Mouse (Mus musculus) c-Kit-positive CD71-positive TER-119-positive erythroid progenitor cells, embryonic 14.5 days (primary cell): ENCODE results near the gene Btbd6.
A peak's percentile ranks its signal among the peaks of the same experiment; 100 is the strongest.

ENCODE experiments used
- DNase-seq: peaks from one replicate; pipeline ENCODE4 v3.0.0-alpha.2; 2013; ENCODE audit warnings: low spot score

Gene Btbd6

DNA sequence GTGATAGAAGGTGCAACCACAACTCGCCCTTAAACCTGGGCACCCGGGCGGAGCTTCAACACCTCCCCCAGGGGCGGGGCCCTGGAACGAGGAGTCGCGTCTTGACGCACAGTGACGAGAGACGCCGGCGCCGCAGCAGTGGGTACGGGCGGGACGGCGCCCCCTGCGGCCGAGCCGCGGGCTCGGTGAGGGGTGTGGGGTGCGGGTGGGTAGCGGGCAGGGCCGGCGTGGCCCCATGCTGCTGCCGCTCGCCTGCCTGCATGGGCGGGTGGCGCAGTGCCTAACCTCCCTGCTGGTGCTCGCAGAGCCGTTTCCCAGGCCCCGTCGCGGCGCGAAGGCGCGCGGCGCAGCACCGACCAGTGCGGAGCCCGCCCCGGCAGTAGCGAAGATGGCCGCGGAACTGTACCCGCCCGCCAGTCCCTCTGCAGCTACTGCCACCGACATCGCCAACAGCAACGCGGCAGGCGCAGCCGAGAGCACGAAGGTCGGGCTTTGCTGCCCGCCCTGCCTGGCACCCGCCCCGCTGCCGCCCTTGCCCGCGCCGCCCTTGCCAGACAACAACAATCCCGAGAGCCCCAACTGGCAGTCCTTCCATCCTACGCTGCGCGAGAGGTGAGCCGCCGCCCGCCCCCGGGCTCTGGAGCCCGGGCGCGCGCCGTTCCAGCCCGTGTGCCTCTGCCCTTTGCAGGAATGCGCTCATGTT lies at the start of gene Btbd6:
Gene Btbd6, plus strand, starts transcription at position 112 of the 703 bp plus-strand sequence.
- peak; percentile 73 for DNase-seq

DNA sequence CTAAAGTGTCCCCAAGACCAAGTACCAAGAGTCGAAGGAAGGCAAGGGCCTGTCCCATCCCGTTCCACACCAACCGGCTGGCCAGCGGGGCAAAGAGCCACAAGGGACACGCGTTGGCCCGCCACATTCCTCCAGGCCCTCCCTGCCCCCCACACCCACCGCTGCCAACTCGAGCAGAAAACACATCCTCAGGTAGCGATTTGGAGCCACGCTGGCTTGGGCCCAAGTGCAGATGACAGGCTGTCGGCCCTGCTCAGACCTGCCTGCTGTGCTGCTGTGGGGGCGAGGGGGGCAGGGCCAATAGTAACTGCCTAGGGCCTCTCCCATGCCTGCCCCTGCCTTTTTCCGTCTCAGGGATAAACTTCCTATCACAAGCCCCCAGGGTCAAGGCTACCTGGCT lies 49.0 kb upstream of the Btbd6 start:
- no peak for DNase-seq

DNA sequence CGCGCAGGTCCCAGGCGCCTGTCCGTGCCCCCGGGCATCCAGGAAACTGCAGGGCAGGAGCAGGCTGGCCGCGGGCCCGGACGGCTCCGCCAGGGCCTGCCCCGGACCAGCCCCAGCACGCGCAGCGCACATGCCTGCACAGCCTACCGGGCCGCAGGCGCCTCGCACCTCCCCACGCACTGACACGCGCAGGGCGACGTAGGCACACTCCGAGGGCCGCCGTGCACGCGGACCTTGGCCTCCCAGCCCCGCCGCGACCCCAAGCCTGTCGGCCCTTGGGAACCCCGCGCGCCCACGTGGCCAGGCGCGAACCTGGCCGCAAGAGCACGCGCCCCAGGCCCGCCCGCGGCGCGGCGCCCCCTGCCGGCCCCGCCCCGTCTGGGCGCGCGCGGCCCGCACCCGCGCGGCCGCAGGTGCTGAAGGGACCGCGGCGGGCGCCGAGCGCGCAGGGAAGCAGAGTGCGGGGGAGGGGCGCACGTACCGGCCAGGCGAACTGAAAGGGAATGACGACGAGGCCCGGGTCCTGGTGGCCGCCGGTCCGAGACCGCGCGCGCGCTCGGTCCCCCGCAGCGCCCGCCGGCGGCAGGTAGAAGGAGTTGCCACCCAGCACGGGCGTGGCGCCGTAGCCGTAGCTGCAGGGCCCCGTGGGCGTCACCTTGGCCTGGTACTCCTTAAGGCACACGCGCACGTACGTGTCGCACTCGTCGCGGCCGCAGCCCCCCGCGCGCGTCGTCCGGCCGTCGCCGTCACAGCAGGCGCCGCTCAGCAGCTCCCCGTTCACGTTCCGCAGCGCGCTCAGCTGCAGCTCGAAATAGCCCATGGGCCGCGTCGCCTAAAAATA lies 47.7 kb upstream of the Btbd6 start:
- DNase-seq: no peak

DNA sequence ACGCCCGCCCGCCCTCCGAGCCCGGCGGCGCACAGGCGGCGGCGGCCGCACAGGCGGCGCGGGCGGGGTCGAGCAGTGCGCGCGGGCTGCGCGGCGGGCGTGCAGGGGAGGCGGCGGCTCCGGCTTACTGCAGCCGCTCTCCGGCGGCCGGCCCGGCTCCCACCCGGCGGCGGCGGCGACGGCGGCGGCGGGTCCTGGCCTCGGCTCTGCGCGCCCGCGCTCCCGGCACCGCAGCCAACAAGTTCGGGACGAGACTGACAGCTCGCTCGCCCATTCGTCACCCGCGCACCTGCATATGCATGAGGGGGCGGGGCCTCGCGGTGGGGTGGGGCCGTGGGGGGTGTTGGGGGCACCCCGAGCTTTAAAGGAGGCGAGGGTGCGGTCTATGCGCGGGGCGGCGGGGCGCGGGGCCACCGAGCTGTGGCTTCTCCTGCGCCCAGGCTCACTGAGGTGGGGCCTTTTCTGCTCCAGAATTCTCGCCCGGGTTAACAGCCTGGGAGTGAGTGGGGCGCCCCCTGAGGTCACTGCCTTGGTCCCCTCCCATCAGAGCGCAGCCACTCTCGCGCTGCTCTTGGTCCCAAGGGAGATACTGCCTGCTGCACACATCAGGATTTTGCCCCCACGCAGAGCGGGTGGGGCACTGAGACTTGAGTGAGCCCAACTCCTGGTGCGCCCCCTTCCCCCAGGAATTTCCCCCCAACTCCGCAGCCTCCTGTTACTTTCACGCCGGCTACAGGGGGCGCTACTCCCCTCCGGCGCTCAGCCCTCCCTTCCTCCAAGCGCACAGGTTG lies 46.5 kb upstream of the Btbd6 start, which contains the start of gene Jag2:
Gene Jag2, minus strand, starts transcription at position 215 of the 791 bp plus-strand sequence.
- no peak for DNase-seq

DNA sequence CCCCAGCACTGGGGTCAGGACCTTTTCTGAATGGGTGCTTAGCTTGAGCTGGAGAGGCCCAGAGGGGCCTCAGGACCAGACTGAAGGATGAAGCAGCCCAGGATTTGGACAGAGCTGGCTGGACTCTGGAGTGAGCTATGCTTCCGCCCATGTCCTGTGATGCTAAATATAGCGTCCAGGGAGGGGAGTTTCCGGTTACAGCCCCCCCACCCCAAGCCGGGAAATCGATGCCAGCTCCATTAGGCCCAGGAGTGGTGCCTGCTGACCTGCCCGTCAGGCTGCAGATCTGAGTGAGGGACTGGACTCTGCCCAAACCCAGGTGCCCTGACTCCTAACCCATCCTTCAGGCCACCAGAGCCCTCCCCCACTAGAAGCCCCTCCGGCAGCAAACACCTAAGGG lies 43.6 kb upstream of the Btbd6 start:
- no peak for DNase-seq

DNA sequence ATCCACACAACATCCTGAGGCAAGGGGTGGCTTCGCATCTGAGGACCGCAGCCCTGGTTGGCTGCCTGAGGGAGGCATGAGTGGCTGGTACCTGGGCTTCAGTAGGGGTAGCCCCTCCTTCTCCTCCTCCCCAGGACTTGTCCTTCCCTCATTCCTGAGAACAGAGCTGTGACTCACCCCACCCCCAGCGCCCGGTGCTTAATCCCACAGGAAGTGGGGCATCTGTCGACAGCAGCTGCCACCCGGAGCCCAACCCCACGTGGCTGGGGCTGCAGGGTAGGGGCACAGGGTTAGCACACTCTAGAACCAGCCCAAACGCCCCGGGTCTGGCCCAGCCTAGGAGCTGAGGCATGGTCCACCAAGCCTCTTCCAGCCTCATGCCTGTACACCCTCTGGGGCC lies 38.4 kb upstream of the Btbd6 start:
- DNase-seq: no peak

DNA sequence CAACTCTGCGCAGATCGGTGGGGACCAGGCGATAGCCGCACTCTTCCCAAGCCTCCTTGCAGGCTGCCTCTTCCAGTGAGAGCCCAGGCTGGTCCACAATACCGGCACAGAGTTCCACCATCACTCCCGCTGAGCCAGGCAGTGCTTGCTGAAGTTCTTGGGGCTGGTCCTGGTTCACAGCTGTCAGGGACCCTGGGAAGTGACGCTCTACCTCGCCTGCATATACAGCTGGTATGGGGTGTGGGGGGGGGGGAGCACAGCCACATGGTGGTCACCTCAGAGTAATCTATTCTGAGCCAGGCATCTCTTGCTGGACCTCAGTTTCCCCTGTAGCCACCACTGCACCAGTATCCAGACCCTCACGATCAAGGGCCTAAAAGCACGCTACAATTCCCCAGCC lies 37.9 kb upstream of the Btbd6 start:
- no peak for DNase-seq

DNA sequence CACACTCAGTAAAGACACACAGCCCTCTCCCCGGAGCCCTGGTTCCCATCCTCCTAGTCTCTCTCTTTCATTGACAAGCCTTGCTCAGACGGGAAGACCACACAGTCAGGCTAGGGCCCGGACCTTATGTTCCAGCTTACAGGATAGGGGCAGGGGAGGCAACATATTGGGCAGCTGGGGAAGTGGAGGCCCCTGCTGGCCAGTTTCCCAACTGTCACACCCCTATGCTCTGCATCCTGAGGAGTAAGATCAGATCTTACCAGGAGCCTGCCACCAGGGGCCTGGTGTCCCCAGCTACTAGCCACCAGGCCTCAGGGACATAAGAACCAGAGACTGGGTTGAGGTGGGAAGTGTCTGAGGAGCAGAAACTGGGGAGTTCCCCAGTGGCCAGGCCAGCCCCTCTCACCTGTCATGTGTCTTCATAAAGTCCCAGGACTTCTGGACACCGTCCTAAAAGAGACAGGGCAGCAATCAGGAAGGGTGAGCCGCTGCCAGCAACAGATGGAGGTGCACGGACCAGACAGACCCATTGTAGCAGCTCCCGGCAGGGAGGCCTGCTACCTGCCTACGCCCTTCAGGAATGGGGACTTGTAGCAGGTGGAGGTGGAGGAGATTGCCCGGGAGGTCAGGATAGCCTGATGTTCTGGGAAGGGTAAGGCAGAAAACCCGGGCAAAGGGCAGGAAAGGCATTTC lies 37.3 kb upstream of the Btbd6 start:
- no peak for DNase-seq

DNA sequence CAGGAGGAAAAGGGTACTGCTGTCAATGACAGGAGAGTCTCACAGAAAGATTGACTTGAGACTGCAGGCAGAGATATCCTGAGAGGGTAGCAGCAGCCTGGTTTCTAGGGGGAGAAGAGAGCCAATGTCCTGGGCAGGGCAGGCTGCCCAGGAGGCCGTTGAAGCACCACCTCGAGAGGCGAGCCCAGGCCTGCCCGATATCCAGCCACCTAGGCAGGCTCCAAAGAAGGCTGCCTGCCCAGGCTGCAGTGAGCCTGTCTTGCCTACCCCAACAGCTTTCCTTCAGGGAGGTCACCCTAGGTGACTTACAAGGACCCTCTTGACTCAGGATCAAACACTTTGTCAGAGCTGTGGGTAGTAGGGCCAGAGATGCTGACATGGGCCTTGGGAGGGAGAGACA lies 36.0 kb upstream of the Btbd6 start:
- DNase-seq: no peak

DNA sequence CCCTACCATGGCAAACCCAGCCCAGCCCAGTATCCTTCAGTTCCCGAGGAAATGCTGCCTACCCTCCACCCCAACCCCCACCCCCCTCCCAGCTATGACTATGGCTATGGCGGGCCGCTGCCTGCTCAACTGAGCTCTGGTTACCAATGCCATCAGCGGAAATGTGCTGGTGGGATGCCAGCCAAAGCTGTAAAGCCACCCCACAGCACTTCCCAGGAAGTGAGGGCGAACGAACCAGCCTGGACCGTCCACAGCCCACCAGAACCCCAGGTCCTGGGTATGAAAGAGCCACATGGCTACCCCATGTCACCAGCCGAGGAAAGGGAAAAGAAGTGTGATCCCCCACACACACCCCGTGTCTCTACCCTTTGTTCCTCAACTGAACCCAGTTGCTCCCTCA lies 35.6 kb upstream of the Btbd6 start:
- no peak for DNase-seq

DNA sequence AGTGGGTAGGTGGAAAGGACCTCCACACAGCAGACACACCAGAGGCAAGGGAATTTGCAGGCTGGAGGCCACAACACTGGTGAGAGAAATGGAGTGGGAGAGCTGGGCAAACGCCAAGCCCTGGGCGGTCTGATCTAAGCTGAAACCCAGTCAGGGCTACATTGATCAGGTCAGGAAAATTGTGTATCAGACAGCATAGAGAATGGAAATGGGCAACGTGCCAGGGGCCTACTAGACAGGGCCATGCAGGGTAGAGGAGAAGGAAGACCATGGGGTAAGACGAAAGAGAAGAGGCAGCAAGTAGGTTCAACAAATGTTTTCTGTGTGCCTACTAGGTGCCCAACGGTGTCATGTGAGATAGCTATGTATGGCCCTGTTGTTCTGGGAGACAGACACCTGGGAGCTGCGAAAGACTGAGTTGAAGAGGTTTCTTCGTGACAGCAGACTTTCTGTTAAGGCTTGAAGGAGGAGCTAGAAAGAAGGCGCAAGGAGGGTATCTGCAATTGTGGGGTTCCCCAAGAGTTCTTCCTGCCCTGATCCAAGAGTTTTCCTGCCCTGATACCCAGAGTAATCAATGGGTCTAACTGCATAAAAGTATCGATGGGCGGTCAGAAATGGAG lies 35.0 kb upstream of the Btbd6 start:
- peak; percentile 21 for DNase-seq

DNA sequence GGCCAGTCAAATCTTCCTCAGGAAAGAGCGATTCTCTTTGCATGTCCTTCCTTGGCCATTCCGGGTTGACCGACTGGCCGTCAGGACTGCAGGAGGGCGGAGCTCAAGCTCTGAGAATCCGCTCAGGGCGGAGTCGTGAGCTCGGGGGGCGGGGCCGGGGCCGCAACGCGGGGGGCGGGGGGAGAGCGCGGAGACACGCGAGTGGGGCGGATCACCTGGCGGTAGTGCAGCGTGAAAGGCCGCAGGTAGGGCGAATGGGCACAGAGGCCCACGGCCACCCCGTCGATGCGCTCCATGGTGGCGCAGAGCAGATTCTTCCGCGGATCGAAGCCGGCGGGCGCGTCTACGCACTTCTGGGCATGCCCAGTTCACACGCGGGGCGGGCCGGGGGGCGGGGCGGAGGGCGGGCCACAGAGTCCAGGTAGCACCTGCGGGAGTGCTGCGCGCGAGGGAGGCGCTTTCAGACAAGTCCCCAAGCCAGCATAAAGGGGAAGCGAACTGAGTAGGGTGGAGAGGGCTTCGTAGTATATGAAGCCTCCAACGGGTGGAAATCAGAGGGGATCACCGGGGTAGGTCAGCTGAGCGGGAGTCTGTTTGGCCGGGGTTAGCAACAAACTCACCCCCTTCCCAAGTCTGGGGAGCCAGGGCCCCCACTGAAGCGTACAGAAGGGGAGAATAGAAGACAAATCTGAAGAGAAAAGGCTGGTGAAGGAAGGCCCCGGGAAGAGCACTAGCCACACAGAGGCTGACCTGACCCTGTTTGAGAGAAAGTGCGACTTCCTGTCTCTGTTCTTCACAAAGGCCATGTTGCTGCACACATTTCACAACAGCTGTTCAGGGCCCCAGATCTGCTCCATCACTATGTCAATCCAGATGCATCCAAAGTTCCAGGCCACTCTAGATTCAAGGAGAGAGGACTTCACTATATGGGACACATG lies 34.2 kb upstream of the Btbd6 start, which contains the start of gene Nudt14:
Gene Nudt14, minus strand, starts transcription at position 349 of the 938 bp plus-strand sequence.
- peak; percentile 68 for DNase-seq

DNA sequence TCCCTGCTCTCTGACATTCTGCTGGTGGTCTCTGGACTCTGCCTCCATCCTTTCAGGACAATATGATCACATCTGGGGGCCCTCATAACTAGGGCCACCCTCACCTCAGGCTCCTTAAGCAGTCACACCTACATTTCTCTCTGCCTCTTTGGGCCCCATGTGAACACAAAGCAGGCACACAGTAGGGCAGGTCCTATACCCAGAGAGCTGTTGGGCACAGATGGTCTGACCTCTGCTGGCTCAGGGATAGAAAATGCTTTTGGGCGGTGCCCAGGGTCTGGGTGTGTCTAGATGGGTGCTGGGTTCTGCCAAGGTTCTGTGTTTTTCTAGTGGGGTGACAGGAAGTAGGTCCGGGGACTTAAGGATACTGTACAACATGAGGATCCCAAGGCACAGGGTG lies 32.6 kb upstream of the Btbd6 start:
- no peak for DNase-seq

DNA sequence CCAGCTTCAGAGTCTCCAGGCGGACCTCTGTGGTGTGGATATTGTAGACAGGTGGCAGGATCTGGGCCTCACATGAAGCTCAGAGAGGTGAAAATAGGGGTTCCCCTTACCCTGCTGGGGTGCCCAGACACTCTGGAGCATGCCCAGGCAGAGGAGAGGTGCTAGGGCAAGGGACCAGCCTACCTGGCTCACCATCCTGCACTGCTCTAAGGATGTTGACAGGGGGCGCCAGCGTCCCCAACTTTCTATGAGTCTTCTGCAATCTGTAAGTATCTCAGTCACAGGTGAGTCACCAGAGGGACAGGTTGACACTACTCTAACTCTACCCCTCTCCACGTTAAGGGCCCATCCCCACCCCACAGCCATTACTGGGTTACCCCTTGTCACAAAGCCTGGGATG lies 29.0 kb upstream of the Btbd6 start:
- DNase-seq: peak; percentile 51

DNA sequence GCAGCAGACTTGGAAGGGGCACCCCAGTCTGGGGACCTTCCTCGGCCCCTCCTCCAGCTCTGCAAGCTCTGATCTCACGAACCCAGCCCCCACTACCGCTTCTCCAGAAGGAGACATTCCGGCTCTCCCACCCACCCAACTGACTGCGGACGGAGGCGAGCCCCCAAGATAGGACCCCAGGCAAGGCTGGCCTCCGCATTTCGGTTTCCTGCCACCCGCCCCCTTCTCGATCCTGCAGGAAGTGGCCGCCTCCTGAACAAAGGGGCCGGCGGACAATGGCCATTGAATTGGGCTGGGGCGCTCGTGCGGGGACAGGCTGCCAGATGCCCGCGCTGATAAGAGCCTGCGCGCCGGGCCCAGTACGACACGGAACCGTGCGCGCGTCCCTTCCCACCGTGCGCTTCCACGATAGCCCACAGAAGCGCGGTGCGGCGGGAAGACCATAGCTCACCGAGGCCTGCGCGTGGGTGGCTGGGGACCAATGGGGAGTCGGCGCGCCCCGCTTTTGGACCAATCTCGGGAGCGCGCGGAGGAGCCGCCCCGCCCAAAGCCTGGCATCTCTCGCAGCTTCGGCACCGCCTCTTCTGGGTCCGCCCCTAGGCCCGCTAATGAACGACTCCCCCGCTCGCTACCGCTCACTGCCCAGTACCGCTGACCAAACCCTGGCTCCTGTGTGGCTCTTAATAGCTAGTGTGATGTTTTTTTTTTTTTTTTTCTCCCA lies 26.1 kb upstream of the Btbd6 start:
- DNase-seq: peak; percentile 74

DNA sequence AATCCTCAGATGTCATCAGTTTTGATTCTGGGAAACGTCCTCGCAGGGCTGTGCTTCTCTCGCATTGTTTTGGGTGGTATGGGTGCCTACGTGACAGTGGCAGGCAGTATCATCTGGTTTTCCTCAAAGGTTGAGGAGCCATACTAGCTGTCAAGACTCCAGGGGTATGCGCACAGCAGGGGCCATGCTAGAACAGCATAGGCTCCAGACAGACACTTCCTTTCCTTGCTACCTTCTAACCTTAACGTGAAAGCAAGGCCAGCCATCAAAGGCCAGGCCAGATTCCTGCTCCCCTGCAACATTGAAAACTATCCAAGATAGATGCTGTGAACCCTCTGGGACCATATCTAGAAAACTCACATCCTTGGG lies 25.5 kb upstream of the Btbd6 start:
- DNase-seq: no peak

DNA sequence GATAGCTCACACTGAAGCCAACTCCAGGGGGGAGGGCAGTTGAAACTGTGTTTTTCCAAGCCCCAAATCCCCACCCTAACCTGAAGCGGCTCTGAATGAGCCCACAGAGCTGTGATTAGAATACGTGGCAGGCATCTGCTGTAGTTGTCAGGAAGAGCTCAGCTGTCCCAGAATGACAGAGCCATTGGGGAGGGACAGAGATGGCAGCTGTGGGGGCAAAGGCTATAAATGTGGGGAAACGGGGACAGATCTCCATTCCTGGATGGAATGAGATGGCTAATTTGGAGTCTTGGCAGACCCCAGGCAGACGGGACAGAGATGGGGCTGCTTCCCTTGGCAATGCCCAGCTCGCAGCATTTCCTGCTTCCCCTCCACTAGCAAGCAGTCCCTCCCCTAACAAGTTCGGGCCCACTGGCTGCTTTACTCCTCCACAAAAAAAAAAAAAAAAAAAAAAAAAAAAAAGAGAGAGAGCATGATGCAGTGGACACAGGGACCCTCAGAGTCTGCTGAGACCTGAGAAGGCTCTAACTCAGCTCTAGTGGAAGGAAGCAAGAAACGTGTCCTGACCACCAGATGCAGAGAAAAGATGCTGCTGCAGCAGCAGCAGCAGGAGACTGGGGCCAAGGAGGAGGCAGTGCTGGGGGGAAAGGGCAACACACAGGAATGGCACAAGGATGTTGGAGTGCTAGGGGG lies 25.0 kb upstream of the Btbd6 start:
- no peak for DNase-seq

DNA sequence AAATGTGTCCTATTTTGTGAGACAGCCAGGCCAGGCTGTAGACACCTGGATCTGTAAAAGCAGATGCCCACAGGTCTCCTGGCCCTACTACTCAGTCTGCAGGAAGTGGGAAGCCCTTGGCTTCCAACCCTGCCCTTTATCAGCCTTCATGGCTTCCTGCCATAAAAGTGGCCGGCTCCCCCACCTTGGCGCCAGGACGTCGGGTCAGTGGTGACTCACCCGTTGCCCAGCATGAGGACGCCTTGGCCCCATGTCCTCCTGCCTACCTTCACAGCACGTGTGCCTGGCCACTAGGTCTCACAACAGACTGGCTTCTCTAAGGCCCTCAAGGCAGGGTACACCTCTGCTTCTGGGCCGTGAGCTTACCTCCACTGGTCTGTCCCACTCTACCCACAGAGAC lies 23.8 kb upstream of the Btbd6 start:
- no peak for DNase-seq

DNA sequence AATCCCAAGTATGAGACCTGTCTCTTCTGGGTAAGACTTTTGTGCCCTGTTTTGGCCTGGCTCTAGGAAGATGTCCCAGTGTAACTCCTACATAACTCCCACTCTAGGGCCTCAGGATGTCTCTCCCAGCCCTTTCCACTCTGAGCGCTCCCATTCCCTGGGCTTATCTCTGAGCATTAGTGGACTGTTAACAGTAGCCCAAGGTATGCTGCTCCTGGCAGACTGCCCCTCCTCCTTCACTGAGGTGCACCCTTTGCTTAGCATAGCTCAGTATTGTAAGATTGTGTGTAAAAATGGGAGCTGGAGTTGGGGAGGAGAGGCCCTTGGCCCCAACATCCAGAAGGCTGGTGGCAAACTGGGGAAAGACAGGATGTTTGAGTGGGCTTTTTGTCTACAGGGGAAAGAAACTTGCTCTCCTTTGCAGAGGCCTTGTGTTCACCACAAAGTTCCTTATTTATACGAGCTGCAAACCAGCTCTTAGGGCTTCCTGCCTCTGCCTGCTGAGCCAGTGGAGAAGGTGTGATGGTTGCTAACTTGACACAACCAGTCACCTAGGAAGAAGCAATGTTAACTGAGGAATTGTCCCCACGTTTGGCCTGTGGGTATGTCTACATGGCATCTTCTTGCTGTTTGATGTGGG lies 23.2 kb upstream of the Btbd6 start:
- no peak for DNase-seq
